16 mouse cellular contexts compared by ENCODE assay signal in genomic region chr3:68351461-68351860, GRCm38 (mm10).
"Had no signal": no experiment of that assay in that cellular context is flagged by ENCODE, and none has a peak within 500 bp of the region (broad histone marks: within the 10 kb centered on the region; RNA-seq: fewer than 3 reads in every experiment).

No protein-coding gene starts in this region.

- H3K9ac ChIP-seq: liver, postnatal 0 days; lung, embryonic 15.5 days; midbrain, embryonic 13.5 days; neural tube, embryonic 12.5 days; stomach, embryonic 15.5 days had no signal

- H3K9me3 ChIP-seq: lung, embryonic 15.5 days; midbrain, embryonic 13.5 days; neural tube, embryonic 12.5 days; stomach, embryonic 15.5 days had no signal

- H3K4me1 ChIP-seq: lung, embryonic 15.5 days; megakaryocyte, embryonic 14.5 days; neural tube, embryonic 12.5 days; stomach, embryonic 15.5 days had no signal

- ATAC-seq: liver, postnatal 0 days; lung, postnatal 0 days; midbrain, embryonic 13.5 days had no signal

- DNase-seq: liver, postnatal 0 days; lung, postnatal 14 days; lung, postnatal 36 days; right cerebral cortex, postnatal 14 days; thymus, adult 2 months; thymus, postnatal 25 days; thymus, postnatal 4 days had no signal

- H3K36me3 ChIP-seq: lung, embryonic 15.5 days; midbrain, embryonic 13.5 days; neural tube, embryonic 12.5 days; stomach, embryonic 15.5 days had no signal

- H3K4me2 ChIP-seq: lung, embryonic 15.5 days; midbrain, embryonic 11.5 days; midbrain, embryonic 13.5 days; neural tube, embryonic 12.5 days; stomach, embryonic 15.5 days had no signal

- H3K27ac ChIP-seq: lung, embryonic 15.5 days; macrophage; midbrain, embryonic 13.5 days; neural tube, embryonic 12.5 days; stomach, embryonic 15.5 days; stomach, postnatal 0 days had no signal

- H3K4me3 ChIP-seq: lung, embryonic 15.5 days; megakaryocyte, embryonic 14.5 days; midbrain, embryonic 13.5 days; neural tube, embryonic 12.5 days; stomach, embryonic 15.5 days had no signal

- H3K27me3 ChIP-seq: lung, embryonic 15.5 days; midbrain, embryonic 13.5 days; neural tube, embryonic 12.5 days; stomach, embryonic 15.5 days had no signal
